Mouse (Mus musculus) c-Kit-positive CD71-positive TER-119-negative erythroid progenitor cells, embryonic 14.5 days (primary cell): Measurements from ENCODE around the gene Gk5.

Experiments
- DNase-seq: peaks from one replicate; pipeline ENCODE4 v3.0.0-alpha.2; 2013; ENCODE audit warnings: low read depth

Gene Gk5

DNA sequence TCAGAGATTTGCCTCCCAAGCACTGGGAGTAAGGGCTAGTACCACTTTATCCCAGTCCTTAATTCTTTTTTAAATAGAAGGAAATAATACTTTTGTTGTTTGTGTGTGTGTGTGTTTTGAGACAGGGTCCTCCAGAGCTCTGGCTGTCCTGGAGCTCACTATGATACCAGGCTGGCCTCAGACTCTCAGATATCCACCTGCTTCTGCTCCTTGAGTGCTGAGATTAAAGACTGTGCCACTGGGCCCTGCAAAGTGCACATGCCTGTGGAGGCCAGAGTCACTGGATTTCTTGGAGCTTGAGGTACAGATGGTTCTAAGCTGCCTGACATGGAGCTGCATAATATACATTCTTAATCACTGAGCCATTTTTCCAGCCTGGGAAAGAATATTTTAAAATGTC lies 109.1 kb downstream of the Gk5 start:
- no peak for DNase-seq

DNA sequence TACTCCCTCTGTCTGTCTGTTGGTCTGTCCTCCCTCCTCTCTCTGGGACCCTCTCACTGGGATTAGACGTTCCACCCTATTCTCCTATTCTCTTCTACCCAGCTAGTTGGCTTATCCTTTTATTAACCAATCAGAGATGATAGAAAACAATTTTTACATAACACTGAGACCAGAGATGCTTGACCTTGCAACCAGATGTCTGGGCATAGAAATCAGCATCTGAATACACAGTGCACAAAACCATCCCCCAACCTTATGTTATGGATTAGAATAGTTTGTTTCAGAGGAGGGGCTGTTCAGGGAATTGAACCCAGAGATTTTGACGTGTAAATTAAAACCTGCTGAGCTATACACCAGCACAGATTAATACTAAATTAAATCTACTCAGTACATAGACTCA lies 111.1 kb downstream of the Gk5 start:
- no peak for DNase-seq
